Mouse (Mus musculus) lung, adult 2 months (tissue): ENCODE results near the gene Blnk. TPM values are rescaled to one million over a fixed set of nuclear protein-coding genes. Genes with fewer than 3 reads are reported as not detected.
A peak's percentile ranks its signal among the peaks of the same experiment; 100 is the strongest.

Experiments used
- DNase-seq: peaks from one replicate; pipeline ENCODE4 v3.0.0; 2022
- H3K4me1 ChIP-seq: fragments of 200-500 bp; 2 replicates; pipeline ENCODE4 v1.6.1; 2011; ENCODE audit warnings: low read length; ENCODE audit not compliant: control insufficient read depth, insufficient read depth
- H3K4me3 ChIP-seq: fragments of 200-500 bp; replicated peaks from 2 replicates; pipeline ENCODE3; 2011; ENCODE audit warnings: low read depth, mild to moderate bottlenecking, control low read depth, low read length; ENCODE audit errors: extremely low read depth
- CTCF ChIP-seq: fragments of 200-500 bp; IDR thresholded peaks from 2 replicates; pipeline ENCODE4 v1.5.1; 2011; ENCODE audit warnings: mild to moderate bottlenecking, low read length, control low read depth; ENCODE audit not compliant: insufficient read depth
- POLR2A ChIP-seq: fragments of 200-500 bp; IDR thresholded peaks from 2 replicates; pipeline ENCODE4 v1.6.1; 2011; ENCODE audit warnings: low read depth, mild to moderate bottlenecking, control low read depth, low read length, borderline replicate concordance; ENCODE audit errors: extremely low read depth
- WGBS: fragments of 180-500 bp; shearing (Covaris S2); methylation state at CpG from one replicate; pipeline ENCODE4 v1.1.7; 2018; 5-methylcytosine and 5-hydroxymethylcytosine counted together
- polyA plus RNA-seq: library from polyadenylated mRNA; depleted of rRNA; stranded (reverse); fragments of >200 nt; gene quantifications from 2 replicates; pipeline ENCODE4 v1.2.3, GENCODE M21; 2012; rRNA removed

Blnk gene
- polyA plus RNA-seq, 1 experiment: 5.7 TPM

DNA sequence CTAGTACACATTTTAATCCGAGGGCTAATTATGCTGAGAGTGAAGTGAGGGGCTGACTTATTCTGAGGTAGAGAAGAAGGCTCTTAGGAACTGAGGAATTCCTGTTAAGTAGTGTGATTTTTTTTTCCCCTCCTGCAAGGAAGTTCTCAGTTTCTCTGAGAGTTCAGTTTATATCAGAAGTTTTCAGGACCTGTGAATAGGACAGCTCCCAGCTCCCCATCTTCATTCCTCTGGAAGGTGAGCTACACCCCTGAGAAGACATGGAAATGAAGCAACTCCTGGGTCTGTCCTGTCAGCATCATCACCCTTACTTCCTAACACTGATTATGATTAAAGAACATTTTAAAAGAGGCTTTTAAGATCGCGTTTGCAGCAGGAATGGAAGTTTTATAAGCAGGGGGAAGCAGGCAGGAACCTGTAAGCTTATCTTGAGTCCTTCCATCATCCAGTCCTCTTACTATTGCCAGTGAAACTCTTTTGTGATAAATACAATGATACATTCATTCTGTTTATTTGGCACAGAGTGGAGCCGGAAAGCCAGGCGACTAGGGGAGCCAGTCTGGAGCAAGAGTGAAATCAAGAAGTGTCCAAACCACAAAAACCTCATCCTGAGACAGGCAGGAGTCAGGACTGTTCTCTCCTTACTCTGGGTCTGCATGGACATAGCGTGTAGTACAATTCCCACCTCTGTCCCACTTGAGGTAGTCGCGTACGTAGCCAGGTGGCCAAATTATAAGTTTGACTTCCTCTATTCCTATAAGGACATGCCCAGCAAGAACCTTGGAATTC is 62.6 kb downstream of the Blnk start:
- DNase-seq: no peak
- 55% methylated on average over 9 of the region's 9 CpGs for WGBS
- no peaks in the 10 kb centered on the region for H3K4me1 ChIP-seq
- no peak for TF ChIP-seq CTCF
- TF ChIP-seq POLR2A: no peak
- H3K4me3 ChIP-seq: no peak overlapping the region

- no peak for DNase-seq
- under 1% methylated on average over 6 of the region's 6 CpGs for WGBS
- Histone ChIP-seq H3K4me1 (no peaks in the 10 kb centered on the region), H3K4me3 (peak overlapping the region; percentile 99)
- no peak for TF ChIP-seq CTCF
These were observed 99.0 kb downstream of the Blnk start for GRCm38 (mm10) chr19:40895393-40895703.

DNA sequence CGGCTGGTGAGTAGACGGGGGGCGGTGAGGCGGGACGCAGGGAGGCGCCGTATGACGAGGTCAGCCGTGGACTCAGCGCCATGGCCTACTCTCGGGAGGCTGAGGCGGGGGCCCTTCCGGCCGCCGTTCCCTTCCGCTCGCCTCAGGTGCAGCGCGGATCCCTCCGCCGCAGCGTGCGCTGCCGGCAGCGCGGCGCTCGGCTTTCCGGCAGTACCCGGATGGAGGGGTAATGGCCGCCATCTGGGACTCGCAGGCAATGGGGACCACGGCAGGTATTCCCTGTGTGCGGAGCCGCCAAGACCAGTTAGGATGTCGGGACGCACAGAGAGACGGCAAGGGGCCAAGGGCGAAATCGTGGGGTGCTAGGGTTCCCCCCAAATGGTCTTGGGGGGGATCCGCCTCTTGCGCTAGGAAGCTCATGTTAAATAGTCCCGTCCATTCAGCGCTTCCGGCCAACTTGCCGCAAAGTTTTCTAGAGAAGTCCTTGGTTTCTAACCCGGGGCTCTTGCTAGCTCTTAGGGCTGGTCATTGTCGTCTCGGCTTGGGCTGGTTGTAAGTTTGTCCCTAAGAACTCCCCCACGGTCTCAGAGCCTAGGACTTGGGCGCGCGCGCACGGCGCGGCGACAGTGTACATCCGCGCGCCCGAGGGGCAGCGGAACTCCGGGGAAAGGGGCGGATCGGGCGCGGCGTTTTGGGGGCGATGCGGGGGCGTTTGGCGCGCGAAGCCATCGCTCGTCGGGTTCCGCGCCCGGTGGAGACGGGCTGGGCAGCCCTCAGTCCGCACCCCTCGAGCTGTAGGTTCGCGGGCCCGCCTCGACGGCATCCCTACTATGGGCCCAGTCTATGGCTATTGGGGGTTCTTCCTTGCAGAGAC is 99.6 kb downstream of the Blnk start, which contains the start of gene Zfp518a:
Zfp518a (plus strand) TSS at position 187 of the 874 bp plus-strand sequence.
- WGBS: under 1% methylated on average over 88 of the region's 89 CpGs
- Histone ChIP-seq H3K4me1 (no peaks in the 10 kb centered on the region), H3K4me3 (peak within 1 kb of the TSS; percentile 99)
- DNase-seq: peak; percentile 93
- TF ChIP-seq POLR2A: peak; percentile 68; the same call in 1 of the 2 replicates
- TF ChIP-seq CTCF: no peak

- 56% methylated on average over 21 of the region's 21 CpGs for WGBS
- H3K4me3 ChIP-seq: peak overlapping the region; percentile 99
- DNase-seq: no peak
- H3K4me1 ChIP-seq: no peaks in the 10 kb centered on the region
- TF ChIP-seq POLR2A: no peak
- TF ChIP-seq CTCF: no peak
These were observed 100.2 kb downstream of the Blnk start for GRCm38 (mm10) chr19:40894071-40894506.

GRCm38 (mm10) chr19:40888887-40889286 is 105.4 kb downstream of the Blnk start:
- no peak overlapping the region for H3K4me3 ChIP-seq
- TF ChIP-seq CTCF (no peak), POLR2A (no peak)
- no peaks in the 10 kb centered on the region for H3K4me1 ChIP-seq
- DNase-seq: no peak
- WGBS: 59% methylated on average over 1 of the region's 1 CpGs

DNA sequence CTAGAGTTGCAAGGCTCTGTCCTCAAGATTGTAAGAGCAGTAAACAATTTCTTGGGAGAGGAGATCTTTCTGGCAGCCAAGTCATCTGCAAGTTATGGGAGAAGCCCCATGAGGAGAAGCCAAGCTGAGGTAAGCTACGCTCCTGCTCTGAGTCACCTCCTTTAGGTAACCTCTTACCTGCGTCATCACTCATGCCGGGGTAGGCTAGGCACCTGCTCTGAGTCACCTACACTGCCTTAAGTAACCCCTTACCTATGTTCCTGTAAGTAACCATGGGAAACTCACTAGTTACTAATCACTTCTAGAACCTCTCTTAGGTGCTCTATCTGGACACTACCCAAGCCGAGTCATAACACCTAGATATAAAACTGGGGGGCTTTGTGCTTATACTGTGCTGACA is 112.6 kb downstream of the Blnk start:
- TF ChIP-seq POLR2A: no peak
- no peak for TF ChIP-seq CTCF
- no peak for DNase-seq
- no peak overlapping the region for H3K4me3 ChIP-seq
- no peaks in the 10 kb centered on the region for H3K4me1 ChIP-seq
- WGBS: 80% methylated on average over 4 of the region's 4 CpGs

Other genes with a start within 250 kb of the Blnk start
- 0.02 TPM in 1 of 2 replicates, not detected in the other for gene Cc2d2b, start 245.8 kb downstream of the Blnk start, polyA plus RNA-seq
- 13.6 and 14.0 TPM in 2 replicates for gene Ccnj, start 163.3 kb downstream of the Blnk start, polyA plus RNA-seq
- 0.66 and 1.5 TPM in 2 replicates for gene Zfp518a, start 99.8 kb downstream of the Blnk start, polyA plus RNA-seq
- gene Dntt, start 34.7 kb upstream of the Blnk start, polyA plus RNA-seq: 0.10 and 0.11 TPM in 2 replicates
- not detected in 2 replicates for gene Opalin, start 82.6 kb upstream of the Blnk start, polyA plus RNA-seq
- 0.03 and 0.21 TPM in 2 replicates for gene Tll2, start 212.3 kb upstream of the Blnk start, polyA plus RNA-seq